Mouse (Mus musculus) lung, adult 2 months (tissue): ENCODE measurements around the gene Vrk3.

ENCODE experiments used
- CTCF ChIP-seq: fragments of 200-500 bp; IDR thresholded peaks from 2 replicates; pipeline ENCODE4 v1.5.1; 2011; ENCODE audit warnings: mild to moderate bottlenecking, low read length, control low read depth; ENCODE audit not compliant: insufficient read depth
- POLR2A ChIP-seq: fragments of 200-500 bp; IDR thresholded peaks from 2 replicates; pipeline ENCODE4 v1.6.1; 2011; ENCODE audit warnings: low read depth, mild to moderate bottlenecking, control low read depth, low read length, borderline replicate concordance; ENCODE audit errors: extremely low read depth

GRCm38 (mm10) chr7:44812651-44813325 lies 64.6 kb downstream of the Vrk3 start:
- TF ChIP-seq CTCF = no peak
- no peak for TF ChIP-seq POLR2A
